Mouse (Mus musculus): ENCODE data around the gene Ebf1. TPM values are rescaled to one million over a fixed set of nuclear protein-coding genes. Genes with fewer than 3 reads are reported as not detected.

The Ebf1 gene
- polyA plus RNA-seq, 1 experiment from 2014 or later: 14.5 TPM

DNA sequence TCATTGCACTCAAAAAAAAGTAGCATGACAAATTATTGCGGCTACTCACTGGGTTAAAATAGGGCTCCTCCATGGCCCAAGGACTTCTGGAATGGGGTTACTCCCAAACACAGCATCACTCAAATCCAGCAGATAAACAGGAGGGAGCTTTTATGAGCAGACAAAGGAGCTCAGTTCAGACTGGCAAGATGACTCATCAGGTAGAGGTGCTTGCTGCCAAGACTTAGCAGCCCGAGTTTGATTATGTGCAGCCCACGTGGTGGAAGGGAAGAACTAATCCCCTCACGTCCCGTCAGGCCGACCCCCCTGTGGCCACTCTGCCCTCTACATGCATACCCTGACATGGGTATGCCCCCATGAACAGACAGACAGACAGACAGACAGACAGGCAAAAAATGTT is 285.0 kb downstream of the Ebf1 start:
- no peak for ATAC-seq (replicated peaks; ENCODE audit: insufficient number of reproducible peaks, low FRiP score, low TSS enrichment)
- Histone ChIP-seq H3K9ac (ENCODE audit: low read depth, low read length) (no peak overlapping the region), H3K27ac (ENCODE audit: low read depth, low read length) (no peak overlapping the region), H3K4me1 (ENCODE audit: control insufficient read depth, insufficient read depth, low read length) (no peaks in the 10 kb centered on the region), H3K9me3 (replicated peaks; ENCODE audit: control insufficient read depth, low read length) (no peaks in the 10 kb centered on the region), H3K4me2 (no peak overlapping the region), H3K4me3 (ENCODE audit: low read depth, low read length) (no peak overlapping the region), H3K27me3 (ENCODE audit: control insufficient read depth, insufficient read depth, low read length) (no peaks in the 10 kb centered on the region), H3K36me3 (ENCODE audit: control insufficient read depth, insufficient read depth, low read length) (no peaks in the 10 kb centered on the region)
- 46% methylated on average over 6 of the region's 6 CpGs for WGBS (ENCODE audit: insufficient replicate concordance)

DNA sequence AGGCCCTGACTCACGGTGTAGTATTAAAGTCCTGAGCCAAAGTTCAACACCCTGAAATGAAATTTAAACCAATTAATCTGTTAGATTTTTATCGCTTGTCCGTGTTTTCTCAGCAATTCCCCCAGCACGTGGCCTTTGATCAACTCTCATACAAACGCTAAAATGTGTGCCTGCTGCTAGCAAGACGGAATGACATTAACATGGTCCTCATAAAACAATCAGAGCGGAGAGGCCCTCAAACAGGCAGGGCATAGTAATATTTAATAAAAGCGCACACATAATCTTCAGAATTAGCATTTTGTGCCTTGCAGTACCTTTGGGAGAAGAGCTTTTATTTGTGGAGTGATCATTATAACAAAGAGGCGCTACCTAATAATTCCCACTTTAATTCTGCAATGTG is 287.0 kb downstream of the Ebf1 start:
- 79% methylated on average over 9 of the region's 9 CpGs for WGBS (ENCODE audit: insufficient replicate concordance)

DNA sequence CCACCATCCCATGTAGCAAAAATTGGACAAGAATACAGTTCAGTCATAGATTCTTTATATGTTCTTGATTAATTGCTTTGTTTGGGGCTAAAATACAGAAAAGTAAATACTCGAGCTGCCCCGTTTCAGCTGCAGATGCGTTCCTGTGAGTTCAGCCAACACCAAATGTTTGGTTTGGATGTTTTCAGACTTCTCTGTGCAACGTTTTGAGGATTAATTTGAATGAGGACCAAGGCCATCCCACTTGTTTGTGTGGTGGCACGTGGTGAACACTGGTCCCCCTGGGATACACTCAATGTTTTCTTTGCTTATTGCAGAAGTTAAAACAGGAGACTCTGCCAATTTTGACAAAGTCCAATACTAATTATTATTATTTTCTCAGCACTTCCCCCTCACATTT is 289.3 kb downstream of the Ebf1 start:
- 61% methylated on average over 5 of the region's 5 CpGs for WGBS (ENCODE audit: insufficient replicate concordance)
- Histone ChIP-seq H3K36me3 (ENCODE audit: control insufficient read depth, insufficient read depth, low read length) (no peaks in the 10 kb centered on the region), H3K4me3 (ENCODE audit: low read depth, low read length) (no peak overlapping the region), H3K27ac (ENCODE audit: low read depth, low read length) (no peak overlapping the region), H3K27me3 (ENCODE audit: control insufficient read depth, insufficient read depth, low read length) (no peaks in the 10 kb centered on the region), H3K4me2 (no peak overlapping the region), H3K9ac (ENCODE audit: low read depth, low read length) (no peak overlapping the region), H3K4me1 (ENCODE audit: control insufficient read depth, insufficient read depth, low read length) (peaks cover 3% of the 10 kb centered on the region; the same call in 1 of the 2 replicates), H3K9me3 (replicated peaks; ENCODE audit: control insufficient read depth, low read length) (no peaks in the 10 kb centered on the region)
- no peak for ATAC-seq (replicated peaks; ENCODE audit: insufficient number of reproducible peaks, low FRiP score, low TSS enrichment)

More for the DNA sequence above, 287.0 kb downstream of the Ebf1 start:
- H3K36me3 ChIP-seq (ENCODE audit: control insufficient read depth, insufficient read depth, low read length): no peaks in the 10 kb centered on the region
- H3K4me2 ChIP-seq: no peak overlapping the region
- H3K27me3 ChIP-seq (ENCODE audit: control insufficient read depth, insufficient read depth, low read length): no peaks in the 10 kb centered on the region
- no peak for ATAC-seq (replicated peaks; ENCODE audit: insufficient number of reproducible peaks, low FRiP score, low TSS enrichment)
- no peak overlapping the region for H3K27ac ChIP-seq (ENCODE audit: low read depth, low read length)
- no peaks in the 10 kb centered on the region for H3K9me3 ChIP-seq (replicated peaks; ENCODE audit: control insufficient read depth, low read length)
- no peaks in the 10 kb centered on the region for H3K4me1 ChIP-seq (ENCODE audit: control insufficient read depth, insufficient read depth, low read length)
- H3K9ac ChIP-seq (ENCODE audit: low read depth, low read length): no peak overlapping the region
- no peak overlapping the region for H3K4me3 ChIP-seq (ENCODE audit: low read depth, low read length)

- no peaks in the 10 kb centered on the region for H3K27me3 ChIP-seq (ENCODE audit: control insufficient read depth, insufficient read depth, low read length)
- no peaks in the 10 kb centered on the region for H3K36me3 ChIP-seq (ENCODE audit: control insufficient read depth, insufficient read depth, low read length)
- peaks cover 3% of the 10 kb centered on the region; the same call in 1 of the 2 replicates for H3K4me1 ChIP-seq (ENCODE audit: control insufficient read depth, insufficient read depth, low read length)
- H3K27ac ChIP-seq (ENCODE audit: low read depth, low read length): no peak overlapping the region
- H3K9me3 ChIP-seq (replicated peaks; ENCODE audit: control insufficient read depth, low read length): no peaks in the 10 kb centered on the region
- no peak for ATAC-seq (replicated peaks; ENCODE audit: insufficient number of reproducible peaks, low FRiP score, low TSS enrichment)
- H3K4me3 ChIP-seq (ENCODE audit: low read depth, low read length): no peak overlapping the region
- H3K9ac ChIP-seq (ENCODE audit: low read depth, low read length): no peak overlapping the region
- no peak overlapping the region for H3K4me2 ChIP-seq
- WGBS (ENCODE audit: insufficient replicate concordance): 46% methylated on average over 1 of the region's 1 CpGs
Observed at GRCm38 (mm10) chr11:44911765-44912164, 294.6 kb downstream of the Ebf1 start.

- H3K4me3 ChIP-seq (ENCODE audit: low read depth, low read length): no peak overlapping the region
- no peak overlapping the region for H3K9ac ChIP-seq (ENCODE audit: low read depth, low read length)
- H3K27ac ChIP-seq (ENCODE audit: low read depth, low read length): no peak overlapping the region
- ATAC-seq (replicated peaks; ENCODE audit: insufficient number of reproducible peaks, low FRiP score, low TSS enrichment): no peak
- H3K9me3 ChIP-seq (replicated peaks; ENCODE audit: control insufficient read depth, low read length): no peaks in the 10 kb centered on the region
- 58% methylated on average over 5 of the region's 5 CpGs for WGBS (ENCODE audit: insufficient replicate concordance)
- H3K27me3 ChIP-seq (ENCODE audit: control insufficient read depth, insufficient read depth, low read length): no peaks in the 10 kb centered on the region
- H3K4me1 ChIP-seq (ENCODE audit: control insufficient read depth, insufficient read depth, low read length): peaks cover 3% of the 10 kb centered on the region; the same call in 1 of the 2 replicates
- no peak overlapping the region for H3K4me2 ChIP-seq
- H3K36me3 ChIP-seq (ENCODE audit: control insufficient read depth, insufficient read depth, low read length): no peaks in the 10 kb centered on the region
Observed at GRCm38 (mm10) chr11:44913806-44914205, 296.7 kb downstream of the Ebf1 start.

GRCm38 (mm10) chr11:44917059-44917458 is 299.9 kb downstream of the Ebf1 start:
- Histone ChIP-seq H3K27me3 (ENCODE audit: control insufficient read depth, insufficient read depth, low read length) (no peaks in the 10 kb centered on the region), H3K27ac (ENCODE audit: low read depth, low read length) (no peak overlapping the region), H3K4me1 (ENCODE audit: control insufficient read depth, insufficient read depth, low read length) (no peaks in the 10 kb centered on the region), H3K9ac (ENCODE audit: low read depth, low read length) (no peak overlapping the region), H3K4me2 (no peak overlapping the region), H3K4me3 (ENCODE audit: low read depth, low read length) (no peak overlapping the region), H3K9me3 (replicated peaks; ENCODE audit: control insufficient read depth, low read length) (no peaks in the 10 kb centered on the region), H3K36me3 (ENCODE audit: control insufficient read depth, insufficient read depth, low read length) (no peaks in the 10 kb centered on the region)
- ATAC-seq (replicated peaks; ENCODE audit: insufficient number of reproducible peaks, low FRiP score, low TSS enrichment): no peak
- 63% methylated on average over 8 of the region's 8 CpGs for WGBS (ENCODE audit: insufficient replicate concordance)

DNA sequence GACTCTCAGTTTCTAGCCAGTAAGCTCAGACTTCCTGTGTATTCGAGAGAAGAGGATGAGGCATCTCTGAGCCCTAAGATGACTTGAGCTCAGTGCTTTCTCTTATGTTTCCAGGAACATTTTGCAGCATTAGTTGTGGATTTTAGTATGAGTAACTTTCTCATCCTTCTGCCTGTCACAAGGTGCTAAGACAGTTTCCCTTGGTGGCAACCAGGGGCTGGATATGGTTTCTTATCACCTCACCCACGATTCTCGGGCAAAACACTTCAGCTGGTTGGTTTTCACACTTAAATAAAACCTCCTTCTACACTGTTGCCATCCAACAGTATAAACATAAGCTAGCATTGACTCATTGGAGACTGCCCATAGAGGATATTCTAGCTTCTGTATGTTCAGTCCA is 306.0 kb downstream of the Ebf1 start:
- no peak for ATAC-seq (replicated peaks; ENCODE audit: insufficient number of reproducible peaks, low FRiP score, low TSS enrichment)
- WGBS (ENCODE audit: insufficient replicate concordance): 59% methylated on average over 3 of the region's 3 CpGs
- H3K27me3 ChIP-seq (ENCODE audit: control insufficient read depth, insufficient read depth, low read length): no peaks in the 10 kb centered on the region
- H3K4me3 ChIP-seq (ENCODE audit: low read depth, low read length): no peak overlapping the region
- no peaks in the 10 kb centered on the region for H3K9me3 ChIP-seq (replicated peaks; ENCODE audit: control insufficient read depth, low read length)
- no peak overlapping the region for H3K27ac ChIP-seq (ENCODE audit: low read depth, low read length)
- no peaks in the 10 kb centered on the region for H3K36me3 ChIP-seq (ENCODE audit: control insufficient read depth, insufficient read depth, low read length)
- H3K4me2 ChIP-seq: no peak overlapping the region
- H3K4me1 ChIP-seq (ENCODE audit: control insufficient read depth, insufficient read depth, low read length): peaks cover 6% of the 10 kb centered on the region; the same call in 1 of the 2 replicates
- no peak overlapping the region for H3K9ac ChIP-seq (ENCODE audit: low read depth, low read length)

- H3K9me3 ChIP-seq (replicated peaks; ENCODE audit: control insufficient read depth, low read length): no peaks in the 10 kb centered on the region
- H3K9ac ChIP-seq (ENCODE audit: low read depth, low read length): no peak overlapping the region
- no peak overlapping the region for H3K27ac ChIP-seq (ENCODE audit: low read depth, low read length)
- no peak overlapping the region for H3K4me2 ChIP-seq
- no peak overlapping the region for H3K4me3 ChIP-seq (ENCODE audit: low read depth, low read length)
- H3K4me1 ChIP-seq (ENCODE audit: control insufficient read depth, insufficient read depth, low read length): peaks cover 6% of the 10 kb centered on the region; the same call in 1 of the 2 replicates
- no peaks in the 10 kb centered on the region for H3K27me3 ChIP-seq (ENCODE audit: control insufficient read depth, insufficient read depth, low read length)
- no peaks in the 10 kb centered on the region for H3K36me3 ChIP-seq (ENCODE audit: control insufficient read depth, insufficient read depth, low read length)
- no peak for ATAC-seq (replicated peaks; ENCODE audit: insufficient number of reproducible peaks, low FRiP score, low TSS enrichment)
- WGBS (ENCODE audit: insufficient replicate concordance): 42% methylated on average over 10 of the region's 10 CpGs
Observed at GRCm38 (mm10) chr11:44923868-44924508, 306.9 kb downstream of the Ebf1 start.

DNA sequence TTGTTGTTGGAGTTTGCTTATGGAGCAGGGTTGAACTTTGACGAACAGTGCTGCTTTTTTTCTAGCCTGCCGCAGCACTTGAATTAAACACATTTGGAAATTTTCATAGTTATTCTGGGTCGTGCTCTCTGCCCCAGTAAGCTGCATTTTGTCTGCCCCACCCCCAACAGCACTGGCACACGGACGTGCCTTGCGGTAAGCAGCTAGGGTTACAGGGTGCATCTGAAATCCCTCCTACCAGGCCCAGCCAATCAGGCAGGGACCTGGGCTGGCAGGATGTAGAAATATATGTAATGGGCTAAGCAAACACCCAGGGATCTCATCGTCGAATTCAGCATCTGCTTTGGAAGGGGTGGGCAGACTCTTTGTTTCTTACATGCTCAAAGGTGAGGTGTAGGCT is 307.8 kb downstream of the Ebf1 start:
- Histone ChIP-seq H3K4me2 (no peak overlapping the region), H3K9me3 (replicated peaks; ENCODE audit: control insufficient read depth, low read length) (no peaks in the 10 kb centered on the region), H3K27ac (ENCODE audit: low read depth, low read length) (no peak overlapping the region), H3K9ac (ENCODE audit: low read depth, low read length) (no peak overlapping the region), H3K4me3 (ENCODE audit: low read depth, low read length) (no peak overlapping the region), H3K27me3 (ENCODE audit: control insufficient read depth, insufficient read depth, low read length) (no peaks in the 10 kb centered on the region), H3K4me1 (ENCODE audit: control insufficient read depth, insufficient read depth, low read length) (peaks cover 6% of the 10 kb centered on the region; the same call in 1 of the 2 replicates), H3K36me3 (ENCODE audit: control insufficient read depth, insufficient read depth, low read length) (no peaks in the 10 kb centered on the region)
- no peak for ATAC-seq (replicated peaks; ENCODE audit: insufficient number of reproducible peaks, low FRiP score, low TSS enrichment)
- WGBS (ENCODE audit: insufficient replicate concordance): 39% methylated on average over 8 of the region's 8 CpGs

All from heart, embryonic 11.5 days (tissue).